Mouse (Mus musculus) embryo, embryonic 10 days (tissue): ENCODE measurements at regions not wholly inside any gene's neighbourhood (a gene's known extent, or its start where the extent isn't known, plus 50 kb on each side); places are given as distances from the start of the nearest gene placed in this dataset.

Experiments
- DNase-seq: peaks from one replicate; pipeline ENCODE4 v3.0.0-alpha.2; 2015; ENCODE audit warnings: low spot score

GRCm38 (mm10) chr12:107027842-107028549 is 460.4 kb upstream of the 3110018I06Rik start:
- peak; percentile 6 for DNase-seq

- peak; percentile 9 for DNase-seq
Observed at GRCm38 (mm10) chr12:107028985-107029384, 459.4 kb upstream of the 3110018I06Rik start.

GRCm38 (mm10) chr12:107036357-107036756 is 452.1 kb upstream of the 3110018I06Rik start:
- no peak for DNase-seq

- peak; percentile 36 for DNase-seq
Observed at GRCm38 (mm10) chr12:107041927-107042652, 446.3 kb upstream of the 3110018I06Rik start.

- no peak for DNase-seq
Observed at GRCm38 (mm10) chr12:107046496-107046895, 441.9 kb upstream of the 3110018I06Rik start.

- DNase-seq = no peak
Observed at GRCm38 (mm10) chr12:107047059-107047531, 441.3 kb upstream of the 3110018I06Rik start.

GRCm38 (mm10) chr12:107050891-107051635 is 437.4 kb upstream of the 3110018I06Rik start:
- no peak for DNase-seq

GRCm38 (mm10) chr12:107052136-107052535 is 436.3 kb upstream of the 3110018I06Rik start:
- no peak for DNase-seq

- DNase-seq = peak; percentile 73
Observed at GRCm38 (mm10) chr12:107056553-107056952, 431.9 kb upstream of the 3110018I06Rik start.

GRCm38 (mm10) chr12:107060514-107060913 is 427.9 kb upstream of the 3110018I06Rik start:
- DNase-seq = no peak

- DNase-seq = no peak
Observed at GRCm38 (mm10) chr12:107067346-107067745, 421.1 kb upstream of the 3110018I06Rik start.

- DNase-seq = no peak
Observed at GRCm38 (mm10) chr12:107082541-107082940, 405.9 kb upstream of the 3110018I06Rik start.

- peak; percentile 18 for DNase-seq
Observed at GRCm38 (mm10) chr12:107085058-107085905, 403.1 kb upstream of the 3110018I06Rik start.

- peak; percentile 83 for DNase-seq
Observed at GRCm38 (mm10) chr12:107085906-107086655, 402.4 kb upstream of the 3110018I06Rik start.

- no peak for DNase-seq
Observed at GRCm38 (mm10) chr12:107092151-107092550, 396.3 kb upstream of the 3110018I06Rik start.

GRCm38 (mm10) chr12:107093326-107093725 is 395.1 kb upstream of the 3110018I06Rik start:
- no peak for DNase-seq

- no peak for DNase-seq
Observed at GRCm38 (mm10) chr12:107095409-107095808, 393.0 kb upstream of the 3110018I06Rik start.

- no peak for DNase-seq
Observed at GRCm38 (mm10) chr12:107104570-107104969, 383.9 kb upstream of the 3110018I06Rik start.

- no peak for DNase-seq
Observed at GRCm38 (mm10) chr12:107105017-107105416, 383.4 kb upstream of the 3110018I06Rik start.

GRCm38 (mm10) chr12:107111908-107112770 is 376.3 kb upstream of the 3110018I06Rik start:
- no peak for DNase-seq
